Mouse (Mus musculus): ENCODE data around the gene Olfr948. TPM values are rescaled to one million over a fixed set of nuclear protein-coding genes. Genes with fewer than 3 reads are reported as not detected.

Gene Olfr948
- not detected for total RNA-seq (2021)
- long read RNA-seq, experiment 1 = 0 reads
- long read RNA-seq, experiment 2 = 0 reads

- no peak for DNase-seq (ENCODE audit: low spot score in 2 of 2)
Measured at GRCm38 (mm10) chr9:39325945-39326344, at the start of gene Olfr948. TSS of gene Olfr948 (minus strand) at chr9:39326045.

- DNase-seq (ENCODE audit: low spot score in 2 of 2) = no peak
Measured at GRCm38 (mm10) chr9:39287136-39287535, 38.7 kb downstream of the Olfr948 start.

GRCm38 (mm10) chr9:39276718-39277117 is 49.1 kb downstream of the Olfr948 start, which contains the start of gene Olfr945:
TSS of gene Olfr945 (minus strand) at chr9:39276818.
- DNase-seq (ENCODE audit: low spot score in 2 of 2) = no peak

Other genes starting within 250 kb of the Olfr948 start
- gene Olfr938, start 247.2 kb downstream of the Olfr948 start, total RNA-seq (2021) = not detected
- not detected for gene Olfr27, start 197.9 kb downstream of the Olfr948 start, total RNA-seq (2021)
- not detected for gene Olfr943, start 159.7 kb downstream of the Olfr948 start, total RNA-seq (2021)
- not detected for gene Olfr944, start 124.1 kb downstream of the Olfr948 start, total RNA-seq (2021)
- not detected for gene Olfr1537, start 76.1 kb downstream of the Olfr948 start, total RNA-seq (2021)
- gene Olfr945, start 49.2 kb downstream of the Olfr948 start, total RNA-seq (2021) = not detected
- gene Olfr951, start 61.4 kb upstream of the Olfr948 start, total RNA-seq (2021) = not detected
- gene Olfr952, start 101.1 kb upstream of the Olfr948 start, total RNA-seq (2021) = not detected
- gene Olfr954, start 130.7 kb upstream of the Olfr948 start, total RNA-seq (2021) = not detected
- not detected for gene Olfr955, start 145.9 kb upstream of the Olfr948 start, total RNA-seq (2021)
- not detected for gene Olfr44, start 167.9 kb upstream of the Olfr948 start, total RNA-seq (2021)
- gene Olfr957, start 189.8 kb upstream of the Olfr948 start, total RNA-seq (2021) = not detected
- gene Olfr958, start 228.0 kb upstream of the Olfr948 start, total RNA-seq (2021) = not detected
- gene Olfr959, start 249.5 kb upstream of the Olfr948 start, total RNA-seq (2021) = not detected

All from left cerebral cortex, adult 18-20 months (tissue).